Mouse (Mus musculus) intestine, embryonic 14.5 days (tissue): ENCODE measurements at regions not wholly inside any gene's neighbourhood (a gene's known extent, or its start where the extent isn't known, plus 50 kb on each side); places are given as distances from the start of the nearest gene placed in this dataset.

Source experiments
- ATAC-seq: fragments of 200-750 bp; cut with Nextera tagmentation; replicated peaks from 2 replicates; pipeline ENCODE4 v1.8.0; 2017; ENCODE audit warnings: low read depth, moderate number of reproducible peaks, moderate TSS enrichment, moderate library complexity; ENCODE audit not compliant: low FRiP score, low TSS enrichment
- DNase-seq: peaks from one replicate; pipeline ENCODE4 v3.0.0-alpha.2; 2018; ENCODE audit warnings: low spot score
- H3K27ac ChIP-seq: fragments of 300-500 bp; sonication (generic); 2 replicates; pipeline ENCODE4 v1.5.1; 2014; ENCODE audit warnings: low read depth, mild to moderate bottlenecking, control low read depth
- H3K27me3 ChIP-seq: fragments of 300-500 bp; sonication (generic); replicated peaks from 2 replicates; pipeline ENCODE4 v1.6.1; 2014; ENCODE audit warnings: low read length, control low read depth; ENCODE audit not compliant: control insufficient read depth, insufficient read depth
- H3K36me3 ChIP-seq: fragments of 300-500 bp; sonication (generic); 2 replicates; pipeline ENCODE4 v1.6.1; 2014; ENCODE audit warnings: low read length, control low read depth; ENCODE audit not compliant: control insufficient read depth, insufficient read depth
- H3K4me1 ChIP-seq: fragments of 300-500 bp; sonication (generic); replicated peaks from 2 replicates; pipeline ENCODE4 v1.6.1; 2014; ENCODE audit warnings: low read length, control low read depth, mixed read lengths; ENCODE audit not compliant: control insufficient read depth, insufficient read depth
- H3K4me2 ChIP-seq: fragments of 300-500 bp; sonication (generic); 2 replicates; pipeline ENCODE4 v1.6.1; 2014; ENCODE audit warnings: low read length
- H3K4me3 ChIP-seq: fragments of 300-500 bp; sonication (generic); 2 replicates; pipeline ENCODE4 v1.5.1; 2014; ENCODE audit warnings: low read depth, low read length, control low read depth, mixed read lengths
- H3K9ac ChIP-seq: fragments of 300-500 bp; sonication (generic); 2 replicates; pipeline ENCODE4 v1.6.1; 2014; ENCODE audit warnings: mild to moderate bottlenecking, low read length
- H3K9me3 ChIP-seq: fragments of 300-500 bp; sonication (generic); 2 replicates; pipeline ENCODE4 v1.6.1; 2016; ENCODE audit warnings: low read length, control low read depth; ENCODE audit not compliant: control insufficient read depth
- WGBS: fragments of 180-500 bp; shearing (Covaris S2); extraction: QIAGEN DNeasy Blood & Tissue Kit; methylation state at CpG from one replicate; pipeline ENCODE4 v1.1.7; 2014; 5-methylcytosine and 5-hydroxymethylcytosine counted together

DNA sequence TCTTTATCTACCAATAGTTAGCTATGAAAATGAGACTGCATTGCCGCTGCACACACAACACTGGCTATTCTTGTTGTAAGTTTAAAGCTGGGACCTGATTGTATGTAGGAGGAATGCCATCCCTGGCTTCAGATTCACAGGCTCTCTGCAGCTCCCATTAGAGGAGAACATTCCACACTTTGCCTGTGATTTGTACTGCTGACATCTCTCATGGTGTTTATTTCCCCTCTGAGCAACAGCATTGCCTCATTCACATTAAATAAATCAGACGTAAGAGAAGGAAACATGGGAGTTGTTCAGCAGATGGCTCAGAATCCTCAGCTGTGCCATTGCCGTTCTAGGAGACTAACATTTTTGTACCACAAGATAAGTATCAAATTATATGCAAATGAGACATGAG, 2550.6 kb upstream of the Gm6569 start:
- Histone ChIP-seq H3K27ac (no peak overlapping the region), H3K4me2 (no peak overlapping the region), H3K4me1 (no peaks in the 10 kb centered on the region), H3K9me3 (no peaks in the 10 kb centered on the region), H3K36me3 (no peaks in the 10 kb centered on the region), H3K27me3 (no peaks in the 10 kb centered on the region), H3K9ac (no peak overlapping the region), H3K4me3 (no peak overlapping the region)
- DNase-seq (no peak), ATAC-seq (no peak)
- 64% methylated on average over 3 of the region's 3 CpGs for WGBS

DNA sequence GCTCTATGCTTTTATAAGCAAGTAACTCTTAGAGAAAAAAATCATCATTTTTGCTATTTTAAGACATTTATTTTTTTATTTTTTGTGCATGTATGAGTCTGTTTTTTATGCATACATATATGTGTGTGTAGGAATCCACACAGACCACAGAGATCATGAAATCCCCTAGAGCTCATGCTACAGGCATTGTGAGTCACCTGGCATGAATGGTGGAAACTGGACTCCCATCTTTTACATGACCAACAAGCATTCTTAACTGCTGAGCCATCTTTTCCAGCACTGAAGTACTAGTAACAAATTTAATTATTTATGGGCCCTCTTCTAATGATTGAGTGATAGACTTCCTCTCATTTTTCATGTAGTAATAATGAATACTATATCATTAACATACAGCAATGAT, 2531.8 kb upstream of the Gm6569 start:
- no peaks in the 10 kb centered on the region for H3K27me3 ChIP-seq
- no peak overlapping the region for H3K27ac ChIP-seq
- H3K4me3 ChIP-seq, result no peak overlapping the region
- H3K4me1 ChIP-seq, result no peaks in the 10 kb centered on the region
- no peak overlapping the region for H3K9ac ChIP-seq
- ATAC-seq (no peak), DNase-seq (no peak)
- H3K4me2 ChIP-seq, result no peak overlapping the region
- no peaks in the 10 kb centered on the region for H3K9me3 ChIP-seq
- no peaks in the 10 kb centered on the region for H3K36me3 ChIP-seq

GRCm38 (mm10) chr15:71310230-71310629, 2524.1 kb upstream of the Gm6569 start:
- no peaks in the 10 kb centered on the region for H3K4me1 ChIP-seq
- no peaks in the 10 kb centered on the region for H3K27me3 ChIP-seq
- ATAC-seq (no peak), DNase-seq (no peak)
- no peak overlapping the region for H3K9ac ChIP-seq
- no peaks in the 10 kb centered on the region for H3K36me3 ChIP-seq
- 76% methylated on average over 3 of the region's 3 CpGs for WGBS
- H3K27ac ChIP-seq, result no peak overlapping the region
- no peaks in the 10 kb centered on the region for H3K9me3 ChIP-seq
- no peak overlapping the region for H3K4me2 ChIP-seq
- no peak overlapping the region for H3K4me3 ChIP-seq

DNA sequence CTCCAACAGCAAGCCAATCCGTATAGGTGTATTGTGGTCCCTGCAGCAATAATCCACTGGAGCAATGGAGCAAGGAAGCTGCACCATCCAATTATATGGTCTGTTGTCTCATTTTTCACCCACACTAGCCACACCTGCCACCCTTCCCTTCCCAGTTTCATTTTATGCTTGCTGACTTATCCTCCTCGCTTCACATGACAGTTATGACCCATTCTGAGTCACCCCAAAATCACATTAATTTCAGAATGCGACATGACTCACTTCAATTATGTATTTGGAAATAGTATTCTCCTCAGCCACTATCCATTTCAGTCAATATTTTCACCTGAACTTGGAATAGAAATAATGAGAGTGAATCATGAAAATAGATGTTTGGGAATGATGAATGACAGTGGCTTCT, 2507.8 kb upstream of the Gm6569 start:
- H3K9me3 ChIP-seq, result no peaks in the 10 kb centered on the region
- H3K36me3 ChIP-seq, result no peaks in the 10 kb centered on the region
- no peaks in the 10 kb centered on the region for H3K27me3 ChIP-seq
- WGBS, result 70% methylated on average over 3 of the region's 3 CpGs
- H3K4me1 ChIP-seq, result no peaks in the 10 kb centered on the region
- H3K27ac ChIP-seq, result no peak overlapping the region
- H3K9ac ChIP-seq, result no peak overlapping the region
- no peak overlapping the region for H3K4me3 ChIP-seq
- no peak overlapping the region for H3K4me2 ChIP-seq
- DNase-seq (no peak), ATAC-seq (no peak)

DNA sequence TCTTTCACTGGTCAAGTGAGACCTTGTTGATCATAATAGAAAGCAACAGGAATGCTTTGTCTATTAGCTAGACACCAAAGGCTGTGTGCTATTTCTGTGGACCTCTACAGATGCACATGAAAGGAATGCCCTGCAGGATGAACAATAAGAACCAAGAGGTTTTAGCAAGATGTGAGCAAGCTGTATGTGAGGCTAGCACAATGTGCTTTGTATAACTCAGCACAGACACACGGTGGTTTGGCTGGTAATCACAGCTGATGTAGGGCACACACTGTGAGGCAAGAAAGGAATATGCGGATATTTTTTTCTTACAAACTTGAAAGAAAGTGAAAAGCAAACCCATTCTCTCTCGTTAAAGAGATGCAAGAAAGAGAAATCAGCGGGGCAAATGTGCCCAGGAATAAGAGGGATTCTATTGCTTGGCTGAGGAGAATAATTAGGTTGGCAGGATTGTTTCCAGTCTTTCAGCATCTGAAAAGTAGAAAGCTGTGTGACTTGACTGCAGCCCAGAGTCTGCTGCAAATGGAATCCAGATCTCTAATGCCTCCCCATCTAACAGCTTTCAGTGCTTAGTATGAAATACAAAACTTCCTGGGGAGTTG, 2476.1 kb upstream of the Gm6569 start:
- DNase-seq (no peak), ATAC-seq (no peak)
- H3K27me3 ChIP-seq, result no peaks in the 10 kb centered on the region
- H3K9me3 ChIP-seq, result no peaks in the 10 kb centered on the region
- no peak overlapping the region for H3K4me3 ChIP-seq
- no peak overlapping the region for H3K27ac ChIP-seq
- H3K4me2 ChIP-seq, result no peak overlapping the region
- 67% methylated on average over 4 of the region's 4 CpGs for WGBS
- H3K9ac ChIP-seq, result no peak overlapping the region
- H3K36me3 ChIP-seq, result no peaks in the 10 kb centered on the region
- no peaks in the 10 kb centered on the region for H3K4me1 ChIP-seq

- H3K4me2 ChIP-seq, result no peak overlapping the region
- no peaks in the 10 kb centered on the region for H3K4me1 ChIP-seq
- no peak overlapping the region for H3K9ac ChIP-seq
- DNase-seq (no peak), ATAC-seq (no peak)
- H3K27ac ChIP-seq, result no peak overlapping the region
- WGBS, result 31% methylated on average over 3 of the region's 3 CpGs
- no peaks in the 10 kb centered on the region for H3K36me3 ChIP-seq
- no peak overlapping the region for H3K4me3 ChIP-seq
- no peaks in the 10 kb centered on the region for H3K27me3 ChIP-seq
- no peaks in the 10 kb centered on the region for H3K9me3 ChIP-seq
Observed at GRCm38 (mm10) chr15:71375775-71376174, 2458.6 kb upstream of the Gm6569 start.
